Mouse (Mus musculus): Measurements from ENCODE around the gene Ttc7b.

DNA sequence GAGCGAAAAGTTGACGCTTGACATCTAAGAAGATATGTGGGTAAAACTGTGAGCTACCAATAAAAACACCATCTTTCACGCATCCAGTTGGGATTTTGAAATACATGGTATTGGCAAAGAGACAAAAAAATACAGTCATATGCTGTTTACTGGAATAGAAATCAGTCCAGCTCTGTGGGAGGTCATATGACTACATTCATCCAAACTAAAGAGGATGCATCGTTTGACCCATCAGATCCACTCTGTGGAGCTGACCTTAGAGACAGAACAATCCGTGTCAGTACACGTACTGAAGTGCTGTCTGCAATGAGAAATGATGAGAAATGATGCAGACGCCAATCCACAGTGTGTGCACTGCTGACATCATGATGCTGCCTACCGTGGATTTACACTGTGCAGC lies 190.4 kb downstream of the Ttc7b start:
- TF ChIP-seq POLR2A (IDR thresholded peaks at IDR 0.05; ENCODE audit: insufficient read depth, low read depth, low read length) (no peak), CTCF (IDR thresholded peaks at IDR 0.05; ENCODE audit: insufficient read depth, low read depth, low read length) (no peak)
